Mouse (Mus musculus) C3H10T1/2 (cell line): ENCODE data around the gene Clstn2. TPM values are rescaled to one million over a fixed set of nuclear protein-coding genes. Genes with fewer than 3 reads are reported as not detected.

Experiments used
- polyA plus RNA-seq, 2 experiments: library from polyadenylated mRNA; unstranded; fragments of >200 nt; fragmentation: generic; extraction: Trizol; gene quantifications; one replicate each; pipeline ENCODE4 v1.2.1; 2012; ENCODE audit warnings: missing spikeins in 2 of 2

Gene Clstn2
- not detected for polyA plus RNA-seq

DNA sequence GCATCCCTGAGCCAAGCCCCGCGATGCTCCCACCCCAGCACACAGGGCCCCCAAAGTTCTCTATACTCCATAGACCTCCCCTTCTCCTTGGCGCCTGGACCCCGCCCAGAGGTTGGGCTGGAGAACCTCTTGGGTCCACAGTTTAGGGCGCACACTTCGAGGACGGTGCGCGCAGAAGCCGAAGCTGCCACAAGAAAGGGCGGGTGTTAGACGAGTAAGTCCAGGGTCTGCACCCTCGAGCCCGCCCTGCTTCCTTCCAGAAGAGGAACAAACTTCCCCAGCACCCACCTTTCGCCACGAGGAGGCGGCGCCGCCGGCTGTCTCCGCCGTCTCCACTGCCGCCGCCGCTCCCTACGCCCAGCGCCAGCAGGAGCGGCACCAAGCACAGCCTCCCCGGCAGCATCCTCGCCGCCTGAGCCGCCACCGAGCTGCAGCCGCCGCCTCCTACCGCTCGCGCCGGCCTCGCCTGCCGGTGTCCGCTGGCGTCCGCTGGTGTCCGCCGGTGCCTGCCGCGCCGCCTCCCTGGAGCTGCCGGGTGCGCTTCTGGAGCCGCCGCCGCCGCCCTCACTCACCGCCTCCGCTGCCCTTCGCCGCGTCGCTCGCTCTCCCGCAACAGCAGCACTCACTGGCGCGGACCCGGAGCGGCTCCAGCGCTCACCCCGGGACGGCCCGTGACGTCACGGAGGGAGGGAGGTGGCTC, at the start of gene Clstn2:
Gene Clstn2 (minus strand): TSS at position 609 of the 700 bp plus-strand sequence.

